Mouse (Mus musculus) liver, postnatal 0 days (tissue): Measurements from ENCODE around the gene Cnpy4. TPM values are rescaled to one million over a fixed set of nuclear protein-coding genes. Genes with fewer than 3 reads are reported as not detected.
"Not testable (repeated sequence)": the region's sequence is repeated elsewhere in the genome, so short reads cannot be mapped to it uniquely, and the experiment has no call there.

Experiments
- ATAC-seq: fragments of 200-750 bp; cut with Nextera tagmentation; 2 replicates; pipeline ENCODE4 v1.8.0; 2017; ENCODE audit warnings: mild to moderate bottlenecking, moderate library complexity
- DNase-seq: peaks from one replicate; pipeline ENCODE4 v3.0.0-alpha.2; 2016
- H3K27ac ChIP-seq: fragments of 300-500 bp; sonication (generic); 2 replicates; pipeline ENCODE4 v1.5.1; 2014; ENCODE audit warnings: antibody characterized with exemption, moderate library complexity, mild to moderate bottlenecking, low read depth
- H3K27me3 ChIP-seq: fragments of 300-500 bp; sonication (generic); 2 replicates; pipeline ENCODE4 v1.6.1; 2014; ENCODE audit warnings: low read length, control low read depth, mixed read lengths; ENCODE audit not compliant: insufficient read depth
- H3K36me3 ChIP-seq: fragments of 300-500 bp; sonication (generic); replicated peaks from 2 replicates; pipeline ENCODE4 v1.6.1; 2014; ENCODE audit warnings: mild to moderate bottlenecking, control low read depth, low read length, moderate library complexity, mixed read lengths; ENCODE audit not compliant: insufficient read depth
- H3K4me1 ChIP-seq: fragments of 300-500 bp; sonication (generic); 2 replicates; pipeline ENCODE4 v1.6.1; 2014; ENCODE audit warnings: antibody characterized with exemption, mild to moderate bottlenecking, control low read depth; ENCODE audit not compliant: insufficient read depth
- H3K4me2 ChIP-seq: fragments of 300-500 bp; sonication (generic); 2 replicates; pipeline ENCODE4 v1.6.1; 2014; ENCODE audit warnings: low read depth, mild to moderate bottlenecking, low read length, moderate library complexity, mixed read lengths
- H3K4me3 ChIP-seq: fragments of 300-500 bp; sonication (generic); 2 replicates; pipeline ENCODE4 v1.5.1; 2014; ENCODE audit warnings: low read depth, low read length
- H3K9ac ChIP-seq: fragments of 300-500 bp; sonication (generic); replicated peaks from 2 replicates; pipeline ENCODE4 v1.6.1; 2014; ENCODE audit warnings: mild to moderate bottlenecking, moderate library complexity
- H3K9me3 ChIP-seq: fragments of 300-500 bp; sonication (generic); 2 replicates; pipeline ENCODE4 v1.6.1; 2016; ENCODE audit warnings: mild to moderate bottlenecking, control low read depth, low read length, mixed read lengths
- CTCF ChIP-seq: sonication (generic); IDR thresholded peaks from 2 replicates; pipeline ENCODE4 v1.5.1; 2016; ENCODE audit warnings: antibody characterized with exemption, low read depth
- EP300 ChIP-seq: IDR thresholded peaks from 2 replicates; pipeline ENCODE4 v1.6.1; 2016; ENCODE audit warnings: antibody characterized with exemption, low read depth, mild to moderate bottlenecking
- WGBS: fragments of 180-500 bp; shearing (Covaris S2); extraction: QIAGEN DNeasy Blood & Tissue Kit; methylation state at CpG from one replicate; pipeline ENCODE4 v1.1.7; 2014; ENCODE audit not compliant: insufficient replicate concordance; 5-methylcytosine and 5-hydroxymethylcytosine counted together
- polyA plus RNA-seq: library from polyadenylated mRNA; unstranded; fragments of >200 nt; fragmentation: Nextera tagmentation; extraction: Ambion mirVana; gene quantifications from 2 replicates; pipeline ENCODE4 v1.2.1, GENCODE M21; 2015

Cnpy4 gene
- polyA plus RNA-seq, 1 experiment from 2014 or later = 7.5 TPM

GRCm38 (mm10) chr5:138195463-138195862 is 8.2 kb downstream of the Cnpy4 start:
- 54% methylated on average over 7 of the region's 7 CpGs for WGBS
- Histone ChIP-seq H3K9me3 (no peaks in the 10 kb centered on the region), H3K9ac (no peak overlapping the region), H3K27me3 (no peaks in the 10 kb centered on the region), H3K36me3 (no peaks in the 10 kb centered on the region), H3K4me3 (no peak overlapping the region), H3K4me1 (peaks cover 15% of the 10 kb centered on the region), H3K4me2 (peak overlapping the region; percentile 100), H3K27ac (no peak overlapping the region)
- TF ChIP-seq CTCF = no peak
- TF ChIP-seq EP300 = no peak
- DNase-seq = no peak
- no peak for ATAC-seq

- H3K4me2 ChIP-seq = no peak overlapping the region
- no peak overlapping the region for H3K27ac ChIP-seq
- H3K4me3 ChIP-seq = no peak overlapping the region
- no peaks in the 10 kb centered on the region for H3K36me3 ChIP-seq
- ATAC-seq (no peak), DNase-seq (no peak)
- WGBS = 14% methylated on average over 1 of the region's 1 CpGs
- H3K4me1 ChIP-seq = peaks cover 9% of the 10 kb centered on the region
- H3K9me3 ChIP-seq = no peaks in the 10 kb centered on the region
- no peak overlapping the region for H3K9ac ChIP-seq
- TF ChIP-seq EP300 (no peak), CTCF (peak; percentile 43)
- no peaks in the 10 kb centered on the region for H3K27me3 ChIP-seq
These were observed 12.3 kb downstream of the Cnpy4 start for GRCm38 (mm10) chr5:138199576-138199975.

GRCm38 (mm10) chr5:138202086-138202485 is 14.8 kb downstream of the Cnpy4 start:
- DNase-seq (no peak), ATAC-seq (no peak)
- Histone ChIP-seq H3K4me1 (no peaks in the 10 kb centered on the region), H3K27ac (no peak overlapping the region), H3K36me3 (no peaks in the 10 kb centered on the region), H3K9me3 (no peaks in the 10 kb centered on the region), H3K4me2 (no peak overlapping the region), H3K4me3 (no peak overlapping the region), H3K9ac (no peak overlapping the region), H3K27me3 (no peaks in the 10 kb centered on the region)
- WGBS = 80% methylated on average over 3 of the region's 3 CpGs
- TF ChIP-seq EP300 (no peak), CTCF (no peak)

GRCm38 (mm10) chr5:138207253-138207652 is 20.0 kb downstream of the Cnpy4 start:
- H3K9me3 ChIP-seq = no peaks in the 10 kb centered on the region
- no peaks in the 10 kb centered on the region for H3K4me1 ChIP-seq
- TF ChIP-seq EP300 (no peak), CTCF (no peak)
- no peak overlapping the region for H3K27ac ChIP-seq
- no peak overlapping the region for H3K4me2 ChIP-seq
- H3K4me3 ChIP-seq = no peak overlapping the region
- H3K9ac ChIP-seq = no peak overlapping the region
- no peak for ATAC-seq
- H3K36me3 ChIP-seq = no peaks in the 10 kb centered on the region
- WGBS = 68% methylated on average over 1 of the region's 1 CpGs
- no peak for DNase-seq
- no peaks in the 10 kb centered on the region for H3K27me3 ChIP-seq

DNA sequence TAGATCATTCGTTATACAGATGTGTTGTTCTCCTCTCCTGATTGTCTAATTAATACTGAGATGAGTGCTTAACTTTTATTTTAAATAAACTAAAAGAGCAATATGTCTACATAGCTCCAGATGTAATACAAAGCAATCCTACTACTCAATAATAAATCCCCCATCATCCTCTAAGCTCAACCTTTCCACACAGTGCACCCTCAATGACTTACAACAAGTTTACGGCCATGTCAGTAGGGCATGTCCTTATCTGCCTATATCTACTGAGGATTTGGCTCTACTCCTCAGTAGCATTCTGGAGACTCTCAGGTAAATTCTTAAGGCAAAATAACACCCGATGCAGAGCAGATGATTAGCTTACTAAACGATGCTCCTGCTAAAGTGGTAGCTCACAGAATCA is 20.6 kb downstream of the Cnpy4 start:
- TF ChIP-seq CTCF (no peak), EP300 (no peak)
- 71% methylated on average over 4 of the region's 4 CpGs for WGBS
- H3K4me3 ChIP-seq = no peak overlapping the region
- H3K27ac ChIP-seq = no peak overlapping the region
- ATAC-seq = no peak
- no peaks in the 10 kb centered on the region for H3K36me3 ChIP-seq
- DNase-seq = no peak
- H3K9ac ChIP-seq = no peak overlapping the region
- H3K4me2 ChIP-seq = no peak overlapping the region
- H3K9me3 ChIP-seq = no peaks in the 10 kb centered on the region
- H3K27me3 ChIP-seq = no peaks in the 10 kb centered on the region
- H3K4me1 ChIP-seq = no peaks in the 10 kb centered on the region

DNA sequence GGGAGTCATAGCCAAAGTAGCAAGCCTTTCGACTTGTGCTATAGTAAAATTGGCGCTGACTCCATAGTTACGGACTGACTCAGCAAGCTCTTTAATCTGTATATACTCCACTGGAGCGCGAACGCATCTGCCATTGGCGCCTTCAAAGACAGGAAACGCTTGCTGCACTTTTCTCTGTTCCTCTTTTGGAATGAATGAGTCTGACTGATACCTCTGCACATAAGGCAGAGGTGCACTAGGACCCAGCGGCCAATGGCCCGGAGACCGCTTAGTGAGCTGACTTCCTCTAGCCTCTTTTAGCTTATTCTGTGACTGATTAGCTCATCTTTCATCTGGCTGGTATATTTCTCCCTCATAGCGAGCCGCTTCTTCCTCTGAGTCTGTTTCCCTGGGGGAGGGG is 29.3 kb downstream of the Cnpy4 start:
- DNase-seq, H3K4me1 ChIP-seq, H3K27ac ChIP-seq, H3K9me3 ChIP-seq, ATAC-seq, H3K4me3 ChIP-seq, H3K4me2 ChIP-seq, H3K36me3 ChIP-seq, H3K27me3 ChIP-seq, H3K9ac ChIP-seq: not testable (repeated sequence)
- 90% methylated on average over 13 of the region's 13 CpGs for WGBS

- WGBS = 44% methylated on average over 2 of the region's 2 CpGs
- Histone ChIP-seq H3K4me1 (no peaks in the 10 kb centered on the region), H3K27me3 (no peaks in the 10 kb centered on the region), H3K9me3 (no peaks in the 10 kb centered on the region), H3K9ac (no peak overlapping the region), H3K4me3 (no peak overlapping the region), H3K27ac (no peak overlapping the region), H3K4me2 (no peak overlapping the region), H3K36me3 (no peaks in the 10 kb centered on the region)
- ATAC-seq (no peak), DNase-seq (no peak)
- TF ChIP-seq EP300 (no peak), CTCF (no peak)
These were observed 32.6 kb downstream of the Cnpy4 start for GRCm38 (mm10) chr5:138219864-138220263.
